Mouse (Mus musculus): ENCODE data around the gene Il1f9. TPM values are rescaled to one million over a fixed set of nuclear protein-coding genes. Genes with fewer than 3 reads are reported as not detected.
"Not testable (repeated sequence)": the region's sequence is repeated elsewhere in the genome, so short reads cannot be mapped to it uniquely, and the experiment has no call there.

The Il1f9 gene
- not detected in 2 replicates for polyA plus RNA-seq (2014; fragmentation: Nextera tagmentation; extraction: Ambion mirVana)

DNA sequence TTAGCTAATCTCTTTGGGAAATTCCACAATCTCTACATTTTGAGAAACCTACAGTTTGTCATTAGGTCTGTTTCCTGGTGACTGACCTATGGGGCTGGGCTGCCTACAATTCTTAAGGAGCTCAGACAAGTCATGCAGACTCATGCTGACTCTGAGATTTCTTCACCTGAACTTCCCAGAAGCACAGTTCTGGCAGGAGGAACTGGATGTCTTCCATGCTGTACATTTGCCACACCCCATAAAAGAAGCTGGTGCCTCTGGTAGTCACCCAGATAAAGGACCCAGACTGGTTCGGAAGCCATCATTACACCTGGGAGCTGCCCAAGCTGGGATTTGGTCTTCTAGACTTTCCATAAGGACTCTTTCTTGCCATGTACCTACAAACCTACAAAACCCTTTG lies at the start of gene Il1f9:
Il1f9 (plus strand) TSS at position 301 of the 400 bp plus-strand sequence.
- DNase-seq (ENCODE audit: low spot score) (no peak), ATAC-seq (ENCODE audit: low FRiP score) (no peak)
- H3K27me3 ChIP-seq (ENCODE audit: control insufficient read depth, insufficient read depth, low read length): no peaks in the 10 kb centered on the region
- no peaks in the 10 kb centered on the region for H3K9me3 ChIP-seq (ENCODE audit: control insufficient read depth, low read length)
- H3K27ac ChIP-seq: no peak within 1 kb of the TSS
- no peaks in the 10 kb centered on the region for H3K36me3 ChIP-seq (replicated peaks; ENCODE audit: control insufficient read depth, insufficient read depth)
- H3K4me1 ChIP-seq (replicated peaks; ENCODE audit: control insufficient read depth, insufficient read depth, low read length): no peaks in the 10 kb centered on the region
- no peak within 1 kb of the TSS for H3K4me2 ChIP-seq (replicated peaks)
- no peak within 1 kb of the TSS for H3K9ac ChIP-seq
- WGBS: 95% methylated on average over 1 of the region's 1 CpGs
- no peak within 1 kb of the TSS for H3K4me3 ChIP-seq (replicated peaks; ENCODE audit: low read length)

GRCm38 (mm10) chr2:24152861-24153260 lies 33.4 kb upstream of the Il1f9 start, which contains the start of gene Il1f8:
Gene Il1f8 (plus strand): TSS chr2:24153161.
- DNase-seq (ENCODE audit: low spot score): no peak
- no peaks in the 10 kb centered on the region for H3K4me1 ChIP-seq (replicated peaks; ENCODE audit: control insufficient read depth, insufficient read depth, low read length)
- whole genome bisulfite sequencing: 90% methylated on average over 2 of the region's 2 CpGs
- no peaks in the 10 kb centered on the region for H3K36me3 ChIP-seq (replicated peaks; ENCODE audit: control insufficient read depth, insufficient read depth)
- no peak within 1 kb of the TSS for H3K9ac ChIP-seq
- H3K4me3 ChIP-seq (replicated peaks; ENCODE audit: low read length): no peak within 1 kb of the TSS
- no peaks in the 10 kb centered on the region for H3K9me3 ChIP-seq (ENCODE audit: control insufficient read depth, low read length)
- no peaks in the 10 kb centered on the region for H3K27me3 ChIP-seq (ENCODE audit: control insufficient read depth, insufficient read depth, low read length)
- no peak for ATAC-seq (ENCODE audit: low FRiP score)
- H3K27ac ChIP-seq: no peak within 1 kb of the TSS
- no peak within 1 kb of the TSS for H3K4me2 ChIP-seq (replicated peaks)

- H3K9me3 ChIP-seq (ENCODE audit: control insufficient read depth, low read length); H3K36me3 ChIP-seq (replicated peaks; ENCODE audit: control insufficient read depth, insufficient read depth); H3K4me3 ChIP-seq (replicated peaks; ENCODE audit: low read length); H3K27ac ChIP-seq; H3K4me1 ChIP-seq (replicated peaks; ENCODE audit: control insufficient read depth, insufficient read depth, low read length); H3K27me3 ChIP-seq (ENCODE audit: control insufficient read depth, insufficient read depth, low read length): not testable (repeated sequence)
- Histone ChIP-seq H3K9ac (peak overlapping the region; percentile 31; the same call in 1 of the 2 replicates), H3K4me2 (replicated peaks) (peak overlapping the region; percentile 43)
- ATAC-seq (ENCODE audit: low FRiP score) (peak; percentile 91), DNase-seq (ENCODE audit: low spot score) (peak; percentile 74)
- WGBS: 14% methylated on average over 14 of the region's 14 CpGs
These were observed 4.5 kb upstream of the Il1f9 start for GRCm38 (mm10) chr2:24181683-24182331.

DNA sequence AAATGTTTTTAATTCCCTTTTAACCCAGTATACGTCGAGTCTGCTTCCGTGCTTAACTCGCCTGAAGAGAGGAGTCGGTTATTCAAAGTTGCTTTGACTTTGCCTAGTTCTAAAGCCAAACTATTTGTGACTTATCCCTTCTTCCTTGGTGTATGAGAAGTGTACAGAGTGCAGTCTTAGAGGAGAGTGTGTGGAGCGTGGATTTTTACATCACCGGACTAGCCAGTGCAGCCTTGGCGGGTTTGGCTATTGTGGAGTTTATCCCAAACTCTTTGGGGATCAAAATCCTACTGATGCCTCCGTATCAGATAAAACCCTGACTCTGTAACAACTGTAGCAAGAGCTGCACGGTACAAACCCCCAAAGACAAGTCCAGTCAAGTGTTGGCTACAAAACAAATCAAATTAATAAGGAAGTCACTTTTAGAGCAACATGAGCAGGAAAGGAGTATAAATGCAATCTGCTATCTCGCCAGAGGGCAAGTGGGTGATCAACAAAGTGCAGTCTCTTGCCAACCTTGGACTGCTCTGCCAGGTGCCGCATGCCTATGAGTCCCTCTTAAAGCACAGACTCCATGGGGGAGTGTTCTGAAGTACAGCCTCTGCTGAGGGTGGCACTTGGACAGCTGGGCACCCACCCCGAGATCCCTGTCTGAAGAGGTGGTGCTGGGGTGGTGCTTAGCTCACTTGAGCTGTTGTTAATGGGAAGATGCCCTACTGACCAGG lies 3.7 kb upstream of the Il1f9 start:
- H3K9me3 ChIP-seq (ENCODE audit: control insufficient read depth, low read length); H3K4me1 ChIP-seq (replicated peaks; ENCODE audit: control insufficient read depth, insufficient read depth, low read length); H3K36me3 ChIP-seq (replicated peaks; ENCODE audit: control insufficient read depth, insufficient read depth); H3K27ac ChIP-seq; DNase-seq (ENCODE audit: low spot score); ATAC-seq (ENCODE audit: low FRiP score); H3K27me3 ChIP-seq (ENCODE audit: control insufficient read depth, insufficient read depth, low read length); H3K4me3 ChIP-seq (replicated peaks; ENCODE audit: low read length): not testable (repeated sequence)
- WGBS: 70% methylated on average over 13 of the region's 13 CpGs
- peak overlapping the region; percentile 43 for H3K4me2 ChIP-seq (replicated peaks)
- H3K9ac ChIP-seq: peak overlapping the region; percentile 31; the same call in 1 of the 2 replicates

GRCm38 (mm10) chr2:24184092-24184491 lies 2.2 kb upstream of the Il1f9 start:
- H3K4me3 ChIP-seq (replicated peaks; ENCODE audit: low read length); H3K4me2 ChIP-seq (replicated peaks); H3K27ac ChIP-seq; H3K9ac ChIP-seq; H3K9me3 ChIP-seq (ENCODE audit: control insufficient read depth, low read length); DNase-seq (ENCODE audit: low spot score); H3K27me3 ChIP-seq (ENCODE audit: control insufficient read depth, insufficient read depth, low read length); H3K36me3 ChIP-seq (replicated peaks; ENCODE audit: control insufficient read depth, insufficient read depth); H3K4me1 ChIP-seq (replicated peaks; ENCODE audit: control insufficient read depth, insufficient read depth, low read length); ATAC-seq (ENCODE audit: low FRiP score): not testable (repeated sequence)

DNA sequence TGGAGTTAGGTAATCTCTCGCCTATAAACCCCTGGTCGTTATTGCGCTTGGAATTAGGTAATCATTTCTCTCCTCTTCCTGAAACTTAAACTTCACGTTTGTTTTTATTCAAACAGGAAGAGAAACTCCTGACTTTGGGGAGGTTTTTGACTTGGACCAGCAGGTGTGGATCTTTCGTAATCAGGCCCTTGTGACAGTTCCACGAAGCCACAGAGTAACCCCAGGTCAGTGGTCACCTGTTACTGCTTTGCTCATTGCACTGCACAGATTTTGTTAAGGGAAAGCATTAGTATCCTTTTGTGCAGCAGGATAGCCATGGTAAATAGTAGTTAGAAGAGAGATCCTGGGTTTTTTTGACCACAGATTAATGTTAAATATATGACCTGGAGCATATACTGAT lies 1.3 kb downstream of the Il1f9 start:
- no peak overlapping the region for H3K9ac ChIP-seq
- no peaks in the 10 kb centered on the region for H3K9me3 ChIP-seq (ENCODE audit: control insufficient read depth, low read length)
- no peak overlapping the region for H3K4me2 ChIP-seq (replicated peaks)
- WGBS: 87% methylated on average over 6 of the region's 6 CpGs
- no peaks in the 10 kb centered on the region for H3K4me1 ChIP-seq (replicated peaks; ENCODE audit: control insufficient read depth, insufficient read depth, low read length)
- H3K36me3 ChIP-seq (replicated peaks; ENCODE audit: control insufficient read depth, insufficient read depth): no peaks in the 10 kb centered on the region
- no peaks in the 10 kb centered on the region for H3K27me3 ChIP-seq (ENCODE audit: control insufficient read depth, insufficient read depth, low read length)
- DNase-seq (ENCODE audit: low spot score) (no peak), ATAC-seq (ENCODE audit: low FRiP score) (no peak)
- no peak overlapping the region for H3K4me3 ChIP-seq (replicated peaks; ENCODE audit: low read length)
- H3K27ac ChIP-seq: no peak overlapping the region

GRCm38 (mm10) chr2:24188189-24188588 lies 1.9 kb downstream of the Il1f9 start:
- Histone ChIP-seq H3K4me2 (replicated peaks) (no peak overlapping the region), H3K4me1 (replicated peaks; ENCODE audit: control insufficient read depth, insufficient read depth, low read length) (no peaks in the 10 kb centered on the region), H3K4me3 (replicated peaks; ENCODE audit: low read length) (no peak overlapping the region), H3K36me3 (replicated peaks; ENCODE audit: control insufficient read depth, insufficient read depth) (no peaks in the 10 kb centered on the region), H3K9ac (no peak overlapping the region), H3K27me3 (ENCODE audit: control insufficient read depth, insufficient read depth, low read length) (no peaks in the 10 kb centered on the region), H3K9me3 (ENCODE audit: control insufficient read depth, low read length) (no peaks in the 10 kb centered on the region), H3K27ac (no peak overlapping the region)
- ATAC-seq (ENCODE audit: low FRiP score) (no peak), DNase-seq (ENCODE audit: low spot score) (no peak)
- 76% methylated on average over 1 of the region's 1 CpGs for WGBS

DNA sequence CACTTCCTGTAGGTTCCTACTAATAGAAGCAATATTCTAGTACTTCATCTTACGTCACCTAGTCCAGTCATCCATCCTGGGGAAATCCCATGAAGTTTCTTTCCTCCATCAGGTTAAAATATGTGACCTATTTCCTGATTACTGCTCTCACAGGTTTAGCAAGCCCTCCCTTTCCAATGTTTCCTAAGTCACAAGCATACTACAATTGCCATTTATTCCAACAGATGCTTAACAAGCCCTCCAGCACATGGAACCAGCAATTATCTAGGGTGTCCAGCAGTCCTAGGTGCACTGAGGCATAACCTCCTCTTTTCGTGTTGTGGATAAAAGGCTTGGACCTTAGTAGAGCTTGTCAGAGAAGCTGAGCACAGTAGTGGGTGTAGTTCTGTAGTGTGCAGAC lies 28.8 kb downstream of the Il1f9 start, which contains the start of gene Il1f6:
Il1f6 (plus strand) TSS at position 301 of the 400 bp plus-strand sequence.
- no peak for ATAC-seq (ENCODE audit: low FRiP score)
- Histone ChIP-seq H3K27me3 (ENCODE audit: control insufficient read depth, insufficient read depth, low read length) (no peaks in the 10 kb centered on the region), H3K27ac (no peak within 1 kb of the TSS), H3K9ac (no peak within 1 kb of the TSS), H3K4me1 (replicated peaks; ENCODE audit: control insufficient read depth, insufficient read depth, low read length) (no peaks in the 10 kb centered on the region), H3K9me3 (ENCODE audit: control insufficient read depth, low read length) (no peaks in the 10 kb centered on the region), H3K36me3 (replicated peaks; ENCODE audit: control insufficient read depth, insufficient read depth) (no peaks in the 10 kb centered on the region), H3K4me2 (replicated peaks) (no peak within 1 kb of the TSS), H3K4me3 (replicated peaks; ENCODE audit: low read length) (no peak within 1 kb of the TSS)
- WGBS: 77% methylated on average over 2 of the region's 2 CpGs
- no peak for DNase-seq (ENCODE audit: low spot score)

- no peaks in the 10 kb centered on the region for H3K4me1 ChIP-seq (replicated peaks; ENCODE audit: control insufficient read depth, insufficient read depth, low read length)
- DNase-seq (ENCODE audit: low spot score): no peak
- no peaks in the 10 kb centered on the region for H3K27me3 ChIP-seq (ENCODE audit: control insufficient read depth, insufficient read depth, low read length)
- WGBS: 76% methylated on average over 2 of the region's 2 CpGs
- no peak overlapping the region for H3K27ac ChIP-seq
- no peak overlapping the region for H3K4me3 ChIP-seq (replicated peaks; ENCODE audit: low read length)
- no peaks in the 10 kb centered on the region for H3K9me3 ChIP-seq (ENCODE audit: control insufficient read depth, low read length)
- H3K9ac ChIP-seq: no peak overlapping the region
- no peak for ATAC-seq (ENCODE audit: low FRiP score)
- no peaks in the 10 kb centered on the region for H3K36me3 ChIP-seq (replicated peaks; ENCODE audit: control insufficient read depth, insufficient read depth)
- no peak overlapping the region for H3K4me2 ChIP-seq (replicated peaks)
These were observed 40.9 kb downstream of the Il1f9 start for GRCm38 (mm10) chr2:24227191-24227590.

Measured in hindbrain, embryonic 14.5 days (tissue).